Mouse (Mus musculus): ENCODE measurements around the gene Ipo4. TPM values are rescaled to one million over a fixed set of nuclear protein-coding genes. Genes with fewer than 3 reads are reported as not detected.

The Ipo4 gene
- polyA plus RNA-seq, 1 experiment from 2014 or later = 36.5 TPM

DNA sequence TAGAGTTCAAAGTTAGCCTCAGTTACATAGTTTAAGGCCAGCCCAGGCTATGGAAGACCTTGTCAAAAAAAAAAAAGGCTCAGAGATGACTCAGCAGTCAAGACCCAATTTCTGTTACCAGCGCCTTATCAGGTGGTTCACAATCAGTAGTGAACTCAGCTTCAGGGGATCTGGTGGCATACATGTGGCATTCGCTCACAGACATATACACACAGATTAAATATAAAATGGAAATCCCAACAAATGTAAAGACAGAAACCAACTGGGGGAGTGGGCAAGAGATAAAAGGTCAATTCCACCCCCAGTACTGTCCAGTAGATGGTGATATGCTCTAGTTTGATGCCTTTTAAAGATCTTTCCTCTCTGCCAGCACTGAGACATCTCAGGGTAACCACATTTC, 49.6 kb downstream of the Ipo4 start:
- Histone ChIP-seq H3K27ac (peak overlapping the region; percentile 96), H3K4me3 (replicated peaks) (peak overlapping the region; percentile 81), H3K4me2 (peak overlapping the region; percentile 97), H3K9me3 (replicated peaks) (no peaks in the 10 kb centered on the region), H3K9ac (peak overlapping the region; percentile 85), H3K36me3 (peaks cover 40% of the 10 kb centered on the region), H3K27me3 (no peaks in the 10 kb centered on the region), H3K4me1 (replicated peaks) (peaks cover 75% of the 10 kb centered on the region)
- ATAC-seq (ENCODE audit: low read depth) (peak; percentile 47), DNase-seq (peak; percentile 64)
- 16% methylated on average over 2 of the region's 2 CpGs for WGBS (ENCODE audit: insufficient replicate concordance)

DNA sequence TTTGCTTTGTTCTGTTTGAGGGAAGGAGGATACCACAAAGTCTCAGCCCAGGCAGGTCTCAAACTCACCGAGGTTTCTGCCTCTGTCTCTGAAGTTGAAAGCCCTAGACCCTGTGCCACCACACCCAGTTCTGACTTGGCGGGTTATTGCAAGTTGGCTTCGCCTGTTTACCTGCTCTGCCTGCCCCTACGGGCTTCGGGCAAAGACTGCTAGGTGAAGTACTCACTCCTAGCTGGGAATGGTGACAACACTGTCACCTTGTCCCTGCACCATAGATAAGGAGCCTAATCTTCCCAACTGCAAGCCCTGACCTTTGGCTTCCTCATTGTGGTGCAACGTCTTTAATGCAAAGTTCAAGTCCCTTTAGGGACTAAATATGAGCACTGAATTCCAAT, 50.2 kb downstream of the Ipo4 start:
- Histone ChIP-seq H3K9me3 (replicated peaks) (no peaks in the 10 kb centered on the region), H3K4me1 (replicated peaks) (peaks cover 74% of the 10 kb centered on the region), H3K36me3 (peaks cover 46% of the 10 kb centered on the region), H3K4me2 (peak overlapping the region; percentile 97), H3K27ac (peak overlapping the region; percentile 96), H3K9ac (peak overlapping the region; percentile 85), H3K4me3 (replicated peaks) (peak overlapping the region; percentile 81), H3K27me3 (no peaks in the 10 kb centered on the region)
- DNase-seq (peak; percentile 59), ATAC-seq (ENCODE audit: low read depth) (peak; percentile 63)
- 6% methylated on average over 6 of the region's 6 CpGs for WGBS (ENCODE audit: insufficient replicate concordance)

DNA sequence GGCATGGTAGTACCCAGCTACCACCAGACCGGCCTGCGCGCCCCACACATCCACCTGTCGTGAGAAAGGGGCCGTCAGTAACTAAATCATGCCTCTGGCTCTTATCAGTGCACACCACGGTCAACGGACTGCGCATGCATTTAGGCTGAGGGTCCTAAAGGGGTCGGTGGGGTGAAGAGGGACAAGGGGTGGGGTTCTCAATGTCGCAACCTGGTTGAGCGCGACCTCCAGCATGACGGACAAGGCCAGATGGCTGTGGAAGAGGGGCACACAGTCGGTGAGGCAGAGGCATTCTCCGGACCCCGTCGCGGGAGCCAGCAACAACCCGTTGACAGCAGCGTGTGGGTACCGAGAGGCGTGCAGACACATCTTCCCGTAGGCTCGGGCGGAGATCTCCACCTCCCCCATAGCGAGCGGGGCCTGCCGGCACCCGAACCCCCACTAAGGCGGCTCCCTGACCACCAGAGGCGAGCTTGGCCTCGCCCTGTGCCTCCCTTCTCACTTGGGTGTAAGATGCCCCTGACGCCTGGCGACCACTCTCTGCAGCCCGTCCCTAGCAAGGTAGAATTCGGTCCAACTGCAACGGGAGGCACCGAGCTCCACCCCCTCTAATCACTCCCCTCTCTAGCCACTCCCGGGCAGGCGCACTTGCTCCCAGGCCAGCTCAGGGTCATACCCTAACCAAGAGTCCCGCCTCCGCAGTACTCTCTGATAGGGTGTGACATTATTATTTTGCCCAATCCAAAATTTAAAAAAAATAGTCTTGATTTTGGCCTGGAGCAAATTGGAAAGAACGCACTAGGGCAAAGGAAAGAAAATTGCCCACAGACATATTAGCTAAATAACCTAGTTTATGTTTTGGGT, 50.8 kb downstream of the Ipo4 start, which contains the start of gene Emc9:
Emc9 (minus strand) TSS at position 601 of the 864 bp plus-strand sequence.
- H3K36me3 ChIP-seq = peaks cover 52% of the 10 kb centered on the region
- H3K4me1 ChIP-seq (replicated peaks) = peaks cover 72% of the 10 kb centered on the region
- H3K9ac ChIP-seq = peak within 1 kb of the TSS; percentile 85
- H3K4me2 ChIP-seq = peak within 1 kb of the TSS; percentile 97
- peak within 1 kb of the TSS; percentile 96 for H3K27ac ChIP-seq
- under 1% methylated on average over 43 of the region's 43 CpGs for WGBS (ENCODE audit: insufficient replicate concordance)
- H3K9me3 ChIP-seq (replicated peaks) = no peaks in the 10 kb centered on the region
- peak within 1 kb of the TSS; percentile 81 for H3K4me3 ChIP-seq (replicated peaks)
- peak; percentile 89 for DNase-seq
- H3K27me3 ChIP-seq = no peaks in the 10 kb centered on the region
- ATAC-seq (ENCODE audit: low read depth) = peak; percentile 95

DNA sequence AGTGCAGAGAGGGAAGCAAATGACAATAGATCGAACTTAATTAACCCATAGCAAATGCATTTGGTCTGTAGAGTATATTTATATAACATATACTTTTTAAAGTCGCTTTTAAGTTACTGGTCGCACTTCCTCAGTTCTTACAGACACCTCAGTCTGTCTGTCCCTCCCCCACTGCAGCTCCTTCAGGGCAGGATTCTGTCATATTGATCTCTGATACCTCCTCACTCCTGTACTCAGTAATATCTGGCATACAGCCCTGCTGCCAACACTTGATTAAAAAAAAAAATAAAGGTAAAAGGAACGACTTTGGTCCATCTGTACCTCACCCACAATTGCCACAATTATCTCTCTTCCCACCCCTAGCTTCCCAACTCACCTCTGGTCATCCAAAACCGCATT, 51.5 kb downstream of the Ipo4 start:
- Histone ChIP-seq H3K36me3 (peaks cover 55% of the 10 kb centered on the region), H3K27ac (peak overlapping the region; percentile 96), H3K4me2 (peak overlapping the region; percentile 97), H3K4me1 (replicated peaks) (peaks cover 72% of the 10 kb centered on the region), H3K4me3 (replicated peaks) (peak overlapping the region; percentile 81), H3K9me3 (replicated peaks) (no peaks in the 10 kb centered on the region), H3K27me3 (no peaks in the 10 kb centered on the region), H3K9ac (peak overlapping the region; percentile 85)
- no peak for DNase-seq
- WGBS (ENCODE audit: insufficient replicate concordance) = 22% methylated on average over 5 of the region's 5 CpGs
- no peak for ATAC-seq (ENCODE audit: low read depth)

DNA sequence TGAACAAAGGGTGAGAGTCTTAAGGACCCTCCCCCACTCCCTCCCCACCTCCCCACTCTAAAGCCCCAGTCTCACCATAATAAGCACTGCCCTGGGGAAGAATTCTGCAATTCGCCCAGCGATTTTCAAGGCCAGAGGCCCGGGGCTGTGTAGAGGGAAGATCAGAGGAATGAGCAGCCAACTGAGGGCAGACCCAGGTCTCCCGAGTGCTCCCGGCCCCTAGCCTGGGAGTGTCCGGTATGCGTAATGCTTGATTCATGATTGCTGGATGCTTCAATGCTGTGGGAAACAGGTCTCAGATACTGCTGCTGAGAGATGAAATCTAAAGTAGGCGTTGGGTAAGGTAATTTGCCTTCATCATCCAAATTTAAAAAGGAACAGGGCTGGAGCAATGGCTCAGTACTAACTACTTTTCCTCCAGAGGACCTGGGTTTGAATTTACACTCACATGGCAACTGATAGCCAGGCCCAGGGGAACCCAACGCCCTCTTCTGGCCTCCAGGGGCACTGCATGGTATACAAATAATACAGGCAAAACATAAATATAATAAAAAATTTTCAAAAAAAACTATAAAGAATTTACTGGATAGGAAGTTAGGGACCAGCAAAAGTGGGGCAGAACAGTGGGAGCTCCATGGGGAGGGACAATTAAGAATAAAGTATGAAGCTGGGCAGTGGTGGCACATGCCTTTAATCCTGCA, 53.6 kb downstream of the Ipo4 start:
- peaks cover 35% of the 10 kb centered on the region for H3K36me3 ChIP-seq
- 73% methylated on average over 9 of the region's 9 CpGs for WGBS (ENCODE audit: insufficient replicate concordance)
- no peak for DNase-seq
- ATAC-seq (ENCODE audit: low read depth) = no peak
- peak overlapping the region; percentile 20; the same call in 1 of the 2 replicates for H3K27ac ChIP-seq
- no peak overlapping the region for H3K4me2 ChIP-seq
- H3K4me3 ChIP-seq (replicated peaks) = no peak overlapping the region
- peaks cover 73% of the 10 kb centered on the region for H3K4me1 ChIP-seq (replicated peaks)
- H3K27me3 ChIP-seq = no peaks in the 10 kb centered on the region
- no peaks in the 10 kb centered on the region for H3K9me3 ChIP-seq (replicated peaks)
- H3K9ac ChIP-seq = no peak overlapping the region

DNA sequence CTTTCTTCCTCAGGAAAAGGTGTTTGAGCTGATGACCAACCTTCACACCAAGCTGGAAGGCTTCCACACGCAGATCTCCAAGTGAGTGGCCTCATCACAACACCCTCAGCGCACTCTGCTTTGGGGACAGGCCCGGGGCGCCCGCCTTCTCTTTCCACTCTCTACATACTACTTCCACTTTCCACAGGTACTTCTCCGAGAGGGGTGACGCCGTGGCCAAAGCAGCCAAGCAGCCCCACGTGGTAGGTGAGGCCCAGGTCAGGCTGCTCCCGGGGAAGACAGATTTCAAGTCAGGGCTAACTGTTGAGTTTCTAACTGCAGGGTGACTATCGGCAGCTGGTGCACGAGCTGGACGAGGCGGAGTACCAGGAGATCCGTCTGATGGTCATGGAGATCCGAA, 55.0 kb downstream of the Ipo4 start:
- Histone ChIP-seq H3K27me3 (no peaks in the 10 kb centered on the region), H3K36me3 (peaks cover 31% of the 10 kb centered on the region), H3K27ac (peak overlapping the region; percentile 16; the same call in 1 of the 2 replicates), H3K4me2 (no peak overlapping the region), H3K4me3 (replicated peaks) (no peak overlapping the region), H3K9me3 (replicated peaks) (no peaks in the 10 kb centered on the region), H3K9ac (no peak overlapping the region), H3K4me1 (replicated peaks) (peaks cover 65% of the 10 kb centered on the region)
- no peak for DNase-seq
- no peak for ATAC-seq (ENCODE audit: low read depth)
- 90% methylated on average over 16 of the region's 16 CpGs for WGBS (ENCODE audit: insufficient replicate concordance)

DNA sequence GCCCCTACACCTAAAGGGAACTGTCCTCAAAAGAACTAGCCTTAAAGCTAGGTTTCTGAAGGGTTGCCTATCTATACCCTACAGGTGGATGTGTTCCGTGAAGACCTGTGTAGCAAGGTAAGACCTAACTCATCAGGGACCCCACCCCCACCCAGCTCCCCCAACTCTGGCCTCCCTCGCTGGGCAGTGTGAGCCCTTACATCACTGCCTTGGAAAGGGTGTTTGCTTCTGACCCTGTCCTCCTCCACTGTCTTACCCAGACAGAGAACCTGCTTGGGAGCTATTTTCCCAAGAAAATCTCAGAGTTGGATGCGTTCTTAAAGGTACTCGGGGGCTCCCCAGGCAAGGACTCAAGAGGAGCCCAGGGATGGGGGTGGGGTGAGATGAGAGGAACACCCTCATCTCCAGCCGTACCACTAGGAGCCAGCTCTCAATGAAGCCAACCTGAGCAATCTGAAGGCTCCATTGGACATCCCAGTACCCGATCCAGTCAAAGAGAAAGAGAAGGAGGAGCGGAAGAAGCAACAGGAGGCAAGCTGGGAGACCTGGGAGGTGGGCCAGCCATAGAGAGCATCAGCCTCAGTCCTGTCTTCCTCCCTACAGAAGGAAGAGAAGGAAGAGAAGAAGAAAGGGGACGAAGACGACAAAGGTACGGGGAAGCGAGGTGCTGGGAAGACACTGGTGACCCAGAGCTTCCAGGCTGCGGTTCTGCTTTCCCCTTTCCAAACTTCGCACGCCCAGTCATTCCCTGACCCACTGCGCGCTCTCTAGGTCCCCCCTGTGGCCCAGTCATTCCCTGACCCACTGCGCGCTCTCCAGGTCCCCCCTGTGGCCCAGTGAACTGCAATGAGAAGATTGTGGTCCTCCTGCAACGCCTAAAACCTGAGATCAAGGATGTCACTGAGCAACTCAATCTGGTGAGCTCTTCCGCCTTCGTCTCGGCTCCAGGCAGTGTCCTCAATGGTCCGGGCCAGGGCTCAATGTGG, 56.0 kb downstream of the Ipo4 start:
- H3K4me1 ChIP-seq (replicated peaks) = peaks cover 66% of the 10 kb centered on the region
- H3K36me3 ChIP-seq = peaks cover 31% of the 10 kb centered on the region
- peak overlapping the region; percentile 90 for H3K27ac ChIP-seq
- 85% methylated on average over 23 of the region's 23 CpGs for WGBS (ENCODE audit: insufficient replicate concordance)
- ATAC-seq (ENCODE audit: low read depth) = no peak
- no peaks in the 10 kb centered on the region for H3K27me3 ChIP-seq
- H3K4me3 ChIP-seq (replicated peaks) = peak overlapping the region; percentile 83
- H3K9me3 ChIP-seq (replicated peaks) = no peaks in the 10 kb centered on the region
- peak overlapping the region; percentile 92 for H3K4me2 ChIP-seq
- DNase-seq = no peak
- peak overlapping the region; percentile 92; the same call in 1 of the 2 replicates for H3K9ac ChIP-seq

DNA sequence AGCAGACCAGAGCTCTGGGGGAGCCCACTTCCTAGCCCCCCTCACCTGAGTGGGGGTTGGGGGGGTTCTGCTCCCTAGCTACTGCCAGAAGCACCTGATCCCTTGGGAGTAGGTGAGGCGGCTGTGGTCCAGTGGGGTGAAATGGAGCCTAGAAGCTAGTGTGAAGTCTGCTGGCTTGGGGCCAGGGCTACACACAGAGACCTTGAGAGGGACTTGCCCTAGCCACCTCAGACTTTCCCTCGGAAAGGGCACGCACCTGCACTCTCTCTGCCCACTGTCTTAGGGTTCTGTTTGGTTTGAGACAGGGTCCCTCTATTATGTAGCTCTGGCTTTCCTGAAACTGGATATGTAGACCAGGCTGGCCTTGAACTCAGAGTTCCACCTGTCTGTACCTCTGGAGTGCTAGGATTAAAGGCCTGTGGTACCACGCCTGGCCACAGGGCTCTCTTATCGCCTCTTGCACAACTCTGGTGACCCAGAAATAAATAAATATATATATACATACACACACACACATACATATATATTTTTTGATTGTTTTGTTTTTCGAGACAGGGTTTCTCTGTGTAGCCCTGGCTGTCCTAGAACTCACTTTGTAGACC, 57.0 kb downstream of the Ipo4 start:
- ATAC-seq (ENCODE audit: low read depth) = peak; percentile 54
- Histone ChIP-seq H3K27me3 (no peaks in the 10 kb centered on the region), H3K4me3 (replicated peaks) (peak overlapping the region; percentile 83), H3K27ac (peak overlapping the region; percentile 90), H3K4me2 (peak overlapping the region; percentile 92), H3K9ac (peak overlapping the region; percentile 92), H3K4me1 (replicated peaks) (peaks cover 55% of the 10 kb centered on the region), H3K36me3 (peaks cover 31% of the 10 kb centered on the region), H3K9me3 (replicated peaks) (no peaks in the 10 kb centered on the region)
- peak; percentile 34 for DNase-seq
- 12% methylated on average over 6 of the region's 6 CpGs for WGBS (ENCODE audit: insufficient replicate concordance)

DNA sequence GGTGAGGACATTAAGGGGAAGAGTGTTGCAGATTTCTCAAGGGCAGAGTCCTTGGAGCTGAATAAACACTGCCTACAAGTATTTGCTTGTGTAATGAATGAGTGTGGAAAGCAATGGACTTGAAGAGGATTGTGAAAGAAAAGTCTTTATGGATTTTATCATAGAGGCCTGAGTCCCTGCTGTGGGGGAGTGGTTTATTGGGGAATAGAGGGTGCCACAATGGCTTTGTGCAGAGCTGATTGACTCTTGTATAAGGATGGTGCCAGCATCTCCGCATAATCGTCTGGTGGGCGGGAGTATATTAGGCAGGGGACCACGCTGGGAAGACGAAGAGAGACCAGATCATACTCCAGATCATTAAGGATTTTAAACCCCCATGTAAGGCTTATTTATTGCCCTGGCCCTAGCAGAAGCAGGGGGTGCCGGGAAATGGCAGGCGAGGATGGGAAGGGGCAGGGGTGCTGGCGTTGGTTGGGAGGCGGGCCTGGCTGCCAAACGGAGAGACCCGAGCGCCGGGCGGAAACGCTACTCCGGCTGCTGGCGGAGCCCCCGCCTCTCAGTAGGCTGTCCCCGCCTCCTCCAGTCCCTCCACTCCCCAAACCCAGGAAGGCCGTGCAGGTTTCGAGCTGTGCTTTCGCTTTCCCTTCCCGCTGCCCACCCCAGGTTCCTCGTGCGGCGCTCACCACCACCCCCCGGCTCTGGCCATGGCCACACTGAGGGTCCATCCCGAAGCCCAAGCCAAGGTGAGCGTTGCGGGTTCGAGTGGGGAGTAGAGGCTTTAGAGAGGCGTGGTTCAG, 57.7 kb downstream of the Ipo4 start, which contains the start of gene Psme1:
Psme1 (plus strand) TSS at position 253 of the 797 bp plus-strand sequence.
- Histone ChIP-seq H3K4me2 (peak within 1 kb of the TSS; percentile 92), H3K27ac (peak within 1 kb of the TSS; percentile 90), H3K4me3 (replicated peaks) (peak within 1 kb of the TSS; percentile 83), H3K4me1 (replicated peaks) (peaks cover 48% of the 10 kb centered on the region), H3K9me3 (replicated peaks) (no peaks in the 10 kb centered on the region), H3K9ac (peak within 1 kb of the TSS; percentile 92), H3K27me3 (no peaks in the 10 kb centered on the region), H3K36me3 (peaks cover 26% of the 10 kb centered on the region)
- 1% methylated on average over 32 of the region's 32 CpGs for WGBS (ENCODE audit: insufficient replicate concordance)
- ATAC-seq (ENCODE audit: low read depth) (peak; percentile 80), DNase-seq (peak; percentile 67)

DNA sequence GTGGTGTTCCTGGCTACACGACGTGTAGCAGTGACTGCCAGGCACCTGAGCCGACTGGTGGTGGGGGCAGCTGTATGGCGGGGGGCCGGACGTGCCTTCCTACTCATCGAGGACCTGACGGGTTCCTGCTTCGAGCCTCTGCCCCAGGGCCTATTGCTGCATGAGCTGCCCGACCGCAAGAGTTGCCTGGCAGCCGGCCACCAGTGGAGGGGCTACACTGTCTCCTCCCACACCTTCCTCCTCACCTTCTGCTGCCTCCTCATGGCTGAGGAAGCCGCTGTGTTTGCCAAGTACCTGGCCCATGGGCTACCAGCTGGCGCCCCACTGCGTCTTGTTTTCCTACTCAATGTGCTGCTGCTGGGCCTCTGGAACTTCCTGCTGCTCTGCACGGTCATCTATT, 59.4 kb downstream of the Ipo4 start:
- Histone ChIP-seq H3K27ac (no peak overlapping the region), H3K9me3 (replicated peaks) (no peaks in the 10 kb centered on the region), H3K36me3 (peaks cover 20% of the 10 kb centered on the region), H3K27me3 (no peaks in the 10 kb centered on the region), H3K4me3 (replicated peaks) (no peak overlapping the region), H3K9ac (no peak overlapping the region), H3K4me1 (replicated peaks) (peaks cover 51% of the 10 kb centered on the region), H3K4me2 (no peak overlapping the region)
- WGBS (ENCODE audit: insufficient replicate concordance) = 78% methylated on average over 16 of the region's 16 CpGs
- no peak for DNase-seq
- no peak for ATAC-seq (ENCODE audit: low read depth)
